Mouse (Mus musculus) testis, postnatal 10 days (tissue): ENCODE results near the gene Ptprg.
A peak's percentile ranks its signal among the peaks of the same experiment; 100 is the strongest.

Source experiments
- DNase-seq: peaks from one replicate; pipeline ENCODE4 v3.0.0; 2021; ENCODE audit warnings: low spot score

The Ptprg gene

GRCm38 (mm10) chr14:11687541-11687940, 134.2 kb downstream of the Ptprg start:
- DNase-seq: no peak

- no peak for DNase-seq
These were observed 134.8 kb downstream of the Ptprg start for GRCm38 (mm10) chr14:11688142-11688541.

DNA sequence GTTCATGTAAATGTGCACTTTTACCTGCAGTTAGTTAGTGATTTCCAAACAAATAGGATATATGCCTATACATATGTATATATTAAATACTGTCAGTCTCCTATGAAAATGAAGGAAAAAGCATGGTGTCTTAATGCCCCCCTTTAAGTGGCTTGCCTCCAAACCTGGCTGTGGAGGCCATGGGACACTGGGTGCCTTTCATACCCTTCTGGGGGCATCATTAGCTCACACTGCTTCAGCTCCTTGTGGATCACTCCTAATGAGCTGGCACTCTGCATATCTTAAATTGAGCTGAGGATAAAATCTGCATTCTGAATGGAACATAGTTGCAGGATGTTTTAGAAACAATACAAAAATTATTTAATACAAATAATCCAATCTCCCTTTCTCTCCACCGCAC, 136.7 kb downstream of the Ptprg start:
- DNase-seq: no peak

DNA sequence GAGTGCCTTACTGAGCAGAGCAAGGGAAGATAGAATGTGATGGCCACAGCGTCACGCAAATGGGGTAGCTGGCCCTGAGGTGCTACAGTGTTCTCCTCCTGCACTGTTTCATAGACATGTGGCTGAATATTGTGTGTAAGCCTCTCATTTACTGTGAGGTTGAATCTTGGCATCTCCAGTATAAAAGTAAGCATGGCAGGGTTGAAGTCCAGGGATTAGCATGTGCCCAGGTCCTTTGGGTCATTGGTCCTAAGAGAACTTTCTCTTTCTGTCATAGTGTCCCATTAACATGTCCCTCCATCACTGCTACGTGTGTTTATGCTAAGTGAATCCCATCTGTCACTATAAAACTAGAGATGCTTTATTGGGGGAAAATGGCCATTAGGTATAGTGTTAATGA, 138.2 kb downstream of the Ptprg start:
- no peak for DNase-seq

- DNase-seq: no peak
These were observed 145.5 kb downstream of the Ptprg start for GRCm38 (mm10) chr14:11698880-11699279.

DNA sequence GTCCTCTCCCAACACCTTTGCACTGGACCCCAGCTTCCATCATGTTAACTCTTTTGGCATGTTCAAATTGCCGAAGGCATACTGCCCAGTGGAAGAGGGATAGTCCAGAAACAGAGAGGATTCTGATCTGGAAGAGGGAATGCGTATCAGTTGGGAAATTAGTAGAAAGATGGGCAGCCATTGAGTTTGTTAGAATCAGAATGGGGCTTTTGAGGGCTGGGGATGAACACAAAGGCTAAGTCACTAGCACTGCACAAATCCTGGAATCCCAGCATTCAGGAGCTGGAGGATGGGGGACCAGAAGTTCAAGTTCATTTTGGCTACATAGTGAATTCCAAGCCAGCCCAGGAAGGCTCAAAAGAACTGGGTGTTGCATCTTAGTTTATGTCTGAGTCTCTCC, 146.3 kb downstream of the Ptprg start:
- DNase-seq: no peak

GRCm38 (mm10) chr14:11701516-11702249, 148.4 kb downstream of the Ptprg start:
- DNase-seq: no peak

GRCm38 (mm10) chr14:11702770-11703477, 149.6 kb downstream of the Ptprg start:
- DNase-seq: no peak

DNA sequence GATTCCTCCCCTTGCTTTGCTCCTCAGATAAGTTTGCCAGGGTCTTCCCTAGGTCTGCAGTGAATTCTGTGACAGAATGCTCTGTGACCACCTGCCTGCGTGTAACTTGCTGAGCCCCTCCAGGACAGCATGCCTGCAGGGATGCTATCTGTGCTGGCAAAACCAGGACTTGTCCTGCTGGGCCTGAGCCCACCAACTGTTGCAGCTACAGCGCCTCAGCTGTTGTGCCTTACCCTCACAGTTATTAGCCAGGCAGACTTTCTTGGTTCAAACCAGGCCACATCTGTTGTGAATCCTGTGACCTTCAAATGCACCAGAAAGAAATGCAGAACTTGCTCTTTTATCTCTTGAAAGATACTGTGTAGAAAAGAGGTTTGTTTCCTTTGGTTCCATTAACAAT, 151.5 kb downstream of the Ptprg start:
- no peak for DNase-seq

DNA sequence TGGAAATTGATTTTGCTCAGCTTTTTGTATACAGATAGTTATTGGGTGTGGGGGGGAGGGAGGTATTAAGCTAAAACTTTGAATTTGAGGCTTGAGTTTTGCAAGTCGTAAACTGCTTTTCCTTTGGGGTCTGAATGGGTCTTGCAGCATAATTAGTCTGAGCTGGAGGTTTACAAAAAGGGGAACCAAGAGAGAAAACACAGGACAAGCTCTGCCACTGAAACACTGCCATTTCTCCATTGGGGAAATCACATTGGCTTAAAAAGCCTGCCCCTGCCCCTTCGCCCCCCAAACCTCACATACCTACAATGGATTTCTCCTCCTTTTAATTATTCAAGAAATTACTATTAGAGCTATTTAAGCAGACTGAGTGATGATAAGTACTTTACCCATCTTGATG, 156.0 kb downstream of the Ptprg start:
- no peak for DNase-seq

DNA sequence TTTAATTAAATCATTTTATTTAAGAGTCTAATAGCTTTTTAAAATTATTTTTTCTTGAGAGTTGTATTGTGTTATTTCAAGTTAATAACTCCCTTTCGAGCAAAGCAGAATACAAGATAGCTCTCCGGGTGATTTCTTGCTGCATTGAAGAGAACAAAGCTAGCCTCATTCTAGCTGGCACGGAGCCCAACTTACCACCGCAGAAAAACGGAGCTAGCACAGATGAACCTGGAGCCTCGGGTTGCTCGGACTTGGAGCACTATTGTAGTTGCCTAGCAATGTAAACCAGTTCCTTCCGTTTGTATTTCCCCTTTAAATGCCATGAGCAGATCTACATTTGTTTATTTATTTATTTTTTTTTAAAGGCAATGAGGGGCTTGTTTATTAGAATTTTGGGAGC, 156.5 kb downstream of the Ptprg start:
- peak; percentile 70 for DNase-seq

GRCm38 (mm10) chr14:11710410-11711122, 157.2 kb downstream of the Ptprg start:
- no peak for DNase-seq

- DNase-seq: no peak
These were observed 158.8 kb downstream of the Ptprg start for GRCm38 (mm10) chr14:11712146-11712545.

DNA sequence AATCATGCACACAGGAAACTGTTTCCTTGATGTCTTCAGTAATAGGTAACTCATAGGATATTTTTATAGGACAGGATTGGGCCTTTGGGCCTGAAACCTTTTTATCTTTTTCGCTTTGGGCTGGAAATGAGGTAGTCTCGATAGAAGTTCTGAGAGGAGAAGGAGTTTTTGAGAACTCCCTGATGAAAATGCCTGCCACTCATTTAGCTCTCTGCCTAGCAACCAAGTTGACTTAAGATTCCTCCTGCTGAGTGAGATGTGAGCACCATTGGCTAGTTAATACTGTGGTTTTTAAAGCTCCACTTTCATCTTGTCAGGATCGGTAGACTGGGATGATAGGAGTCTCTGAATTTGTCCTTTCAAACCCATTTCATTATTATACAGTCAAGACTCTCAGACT, 162.9 kb downstream of the Ptprg start:
- DNase-seq: no peak

DNA sequence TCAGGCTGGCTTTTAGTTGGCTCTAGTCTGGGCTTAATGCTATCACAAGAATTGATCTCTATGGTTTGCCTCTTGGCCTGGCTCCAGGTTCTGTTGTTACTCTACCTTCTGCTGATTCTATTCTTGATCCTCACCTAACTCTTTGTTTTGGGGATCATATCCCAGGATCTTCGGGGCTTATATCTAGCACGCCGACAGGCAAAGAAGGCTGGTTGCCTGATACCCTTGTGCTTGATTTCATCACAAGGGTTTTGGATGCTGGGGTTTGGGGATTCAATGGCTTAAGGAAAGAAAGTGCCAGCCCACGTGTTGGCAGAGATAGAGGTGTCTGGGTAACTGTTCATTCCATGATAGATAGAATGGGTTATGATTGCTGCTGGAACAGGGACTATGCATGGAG, 164.9 kb downstream of the Ptprg start:
- DNase-seq: no peak

DNA sequence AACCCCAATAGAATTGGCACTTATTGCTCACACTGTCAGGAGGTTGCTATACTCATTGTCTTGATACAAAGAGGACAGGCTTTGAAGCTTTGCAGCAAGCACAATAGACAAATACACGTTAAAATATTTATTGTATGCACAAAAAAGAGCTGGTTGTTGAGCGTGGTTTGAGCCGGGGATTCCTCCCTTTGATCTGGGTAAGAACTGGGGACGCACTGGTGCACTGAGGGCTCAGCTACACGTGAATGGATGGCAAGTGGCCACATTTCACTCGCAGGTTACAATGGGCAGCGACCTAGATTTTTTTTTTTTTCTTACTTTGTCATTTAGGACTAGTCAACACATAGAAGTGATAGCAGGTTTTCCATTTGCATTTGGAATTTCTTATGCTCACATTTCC, 165.9 kb downstream of the Ptprg start:
- no peak for DNase-seq

DNA sequence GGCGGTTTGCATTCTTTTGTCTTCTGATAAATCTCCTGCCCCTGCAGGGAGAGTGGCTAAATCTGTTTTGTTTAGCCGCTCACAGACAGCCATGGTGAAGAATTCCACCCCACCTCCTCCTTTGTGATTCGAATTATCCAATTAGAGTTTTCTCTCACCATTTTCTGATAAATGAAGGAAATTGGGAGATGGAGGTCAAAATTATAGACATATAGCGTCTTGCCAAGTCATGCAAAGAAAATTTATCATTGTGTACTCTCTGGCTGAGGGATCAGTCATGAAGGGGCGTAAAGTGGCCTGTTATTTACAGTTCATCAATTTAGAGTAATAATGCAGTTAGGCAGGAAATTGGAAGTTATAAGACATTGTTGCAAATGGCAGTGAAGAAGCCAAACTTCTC, 168.8 kb downstream of the Ptprg start:
- DNase-seq: no peak

DNA sequence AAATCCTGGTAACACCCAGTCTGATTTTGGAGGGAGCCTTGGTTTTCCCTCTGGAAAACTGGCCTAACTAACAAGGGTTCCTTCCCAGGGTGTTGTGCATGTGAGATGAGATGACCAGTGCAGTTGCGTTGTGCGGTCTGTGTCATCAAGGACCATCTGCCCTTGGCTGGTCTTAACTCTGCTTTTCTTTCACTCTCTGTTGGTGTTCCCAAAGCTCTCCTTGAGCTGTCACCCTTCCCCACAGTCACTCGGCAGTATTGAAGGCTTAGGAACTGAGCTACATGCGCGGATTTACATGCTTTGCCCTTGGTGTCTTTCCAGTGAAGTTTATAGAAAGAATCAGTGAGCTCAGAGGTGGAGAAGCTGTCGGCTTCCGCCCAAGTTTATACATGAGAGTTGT, 170.5 kb downstream of the Ptprg start:
- no peak for DNase-seq

- DNase-seq: no peak
These were observed 178.0 kb downstream of the Ptprg start for GRCm38 (mm10) chr14:11731223-11731920.

- DNase-seq: no peak
These were observed 179.0 kb downstream of the Ptprg start for GRCm38 (mm10) chr14:11732376-11732775.

DNA sequence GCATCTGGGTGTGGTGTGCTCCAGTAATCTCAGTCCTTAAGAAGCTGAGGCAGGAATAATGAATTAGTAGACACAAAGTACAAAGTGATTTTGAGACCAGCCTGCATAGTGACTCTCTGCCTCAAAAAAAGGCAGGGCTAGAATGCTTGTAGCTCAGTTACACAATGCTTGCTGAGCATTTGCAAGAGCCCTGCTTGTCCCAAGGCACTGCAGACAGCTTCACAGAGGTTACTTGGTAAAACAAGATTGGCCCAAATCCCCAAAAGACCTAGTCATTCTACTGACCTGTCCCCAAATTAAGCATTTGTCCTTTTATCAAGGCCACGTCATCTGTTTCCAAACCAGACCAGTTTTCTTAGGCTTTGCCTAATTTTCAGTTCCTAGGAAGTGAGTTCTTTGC, 190.4 kb downstream of the Ptprg start:
- no peak for DNase-seq

DNA sequence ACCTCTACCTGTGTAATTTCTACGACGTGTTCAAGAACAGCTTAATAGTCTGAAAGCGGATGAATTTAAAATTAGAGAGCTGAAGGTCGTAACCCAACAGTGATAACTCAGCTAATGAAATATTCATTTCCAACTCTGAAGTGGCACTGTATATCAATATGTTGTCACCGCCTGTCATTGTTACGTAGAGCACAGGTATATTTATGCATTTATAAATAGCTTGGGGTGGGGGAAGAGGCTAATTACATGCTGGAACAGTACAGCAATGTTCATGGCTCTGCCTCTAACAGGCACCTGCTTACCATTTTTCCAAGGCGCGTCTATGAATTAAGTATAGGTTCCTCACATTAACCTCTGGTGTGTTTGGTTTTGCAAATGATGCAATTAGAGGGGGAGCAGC, 199.3 kb downstream of the Ptprg start:
- DNase-seq: no peak

DNA sequence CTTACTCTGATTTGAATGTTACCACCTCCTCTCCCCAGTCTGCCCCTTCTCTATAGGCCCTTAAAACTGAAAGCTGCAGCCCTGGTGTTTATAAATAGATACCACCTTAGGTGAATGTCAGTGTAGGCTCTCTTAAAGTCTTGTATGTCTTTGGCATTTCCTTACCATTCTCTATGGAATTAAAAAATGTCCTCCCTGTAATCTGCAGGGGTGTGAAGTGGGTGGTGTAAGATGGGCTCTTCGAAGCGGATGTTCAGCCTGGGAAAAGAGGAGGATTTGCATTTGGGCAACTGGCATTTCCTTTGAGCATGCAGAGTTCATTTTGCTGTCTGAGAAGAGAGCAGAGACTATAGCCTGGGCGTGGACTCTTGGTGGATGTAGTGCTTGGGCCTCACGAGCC, 201.3 kb downstream of the Ptprg start:
- DNase-seq: no peak
